Mouse (Mus musculus) right cerebral cortex, adult 2 months (tissue): ENCODE results near the gene Bend4.
A peak's percentile ranks its signal among the peaks of the same experiment; 100 is the strongest.

Source experiments
- DNase-seq, 2 experiments: peaks; one replicate each; pipeline ENCODE4 v3.0.0; 2021 to 2022; ENCODE audit warnings: low spot score in 2 of 2

Bend4 gene

GRCm38 (mm10) chr5:67419407-67419806 is 8.7 kb downstream of the Bend4 start:
- DNase-seq, result no peak

GRCm38 (mm10) chr5:67411475-67411874 is 16.6 kb downstream of the Bend4 start:
- DNase-seq, result no peak

- DNase-seq, result no peak
Observed at GRCm38 (mm10) chr5:67410426-67410825, 17.7 kb downstream of the Bend4 start.

GRCm38 (mm10) chr5:67408391-67408790 is 19.7 kb downstream of the Bend4 start:
- DNase-seq, result no peak

- DNase-seq, result no peak
Observed at GRCm38 (mm10) chr5:67404919-67405318, 23.2 kb downstream of the Bend4 start.

- no peak for DNase-seq
Observed at GRCm38 (mm10) chr5:67404380-67404779, 23.7 kb downstream of the Bend4 start.

GRCm38 (mm10) chr5:67401612-67402011 is 26.5 kb downstream of the Bend4 start:
- DNase-seq, result no peak

- DNase-seq, result no peak
Observed at GRCm38 (mm10) chr5:67400608-67401480, 27.3 kb downstream of the Bend4 start.

GRCm38 (mm10) chr5:67399876-67400607 is 28.1 kb downstream of the Bend4 start:
- DNase-seq, result no peak

GRCm38 (mm10) chr5:67397186-67397585 is 30.9 kb downstream of the Bend4 start:
- DNase-seq, result no peak

- DNase-seq, result no peak
Observed at GRCm38 (mm10) chr5:67395211-67395851, 32.8 kb downstream of the Bend4 start.

- DNase-seq, result no peak
Observed at GRCm38 (mm10) chr5:67393951-67394350, 34.2 kb downstream of the Bend4 start.

- DNase-seq, result no peak
Observed at GRCm38 (mm10) chr5:67382556-67382955, 45.6 kb downstream of the Bend4 start.

- no peak for DNase-seq
Observed at GRCm38 (mm10) chr5:67381690-67382089, 46.4 kb downstream of the Bend4 start.

GRCm38 (mm10) chr5:67377044-67377621 is 51.0 kb downstream of the Bend4 start:
- DNase-seq, result no peak

- DNase-seq, result no peak
Observed at GRCm38 (mm10) chr5:67362931-67363330, 65.2 kb downstream of the Bend4 start.

GRCm38 (mm10) chr5:67362316-67362715 is 65.8 kb downstream of the Bend4 start:
- DNase-seq, result no peak

- peak; percentile 65 to 66 for DNase-seq
Observed at GRCm38 (mm10) chr5:67348949-67349348, 79.2 kb downstream of the Bend4 start.

GRCm38 (mm10) chr5:67347060-67347459 is 81.0 kb downstream of the Bend4 start:
- no peak for DNase-seq
